Mouse (Mus musculus): ENCODE results near the gene Szrd1. TPM values are rescaled to one million over a fixed set of nuclear protein-coding genes. Genes with fewer than 3 reads are reported as not detected.
"Not testable (repeated sequence)": the region's sequence is repeated elsewhere in the genome, so short reads cannot be mapped to it uniquely, and the experiment has no call there.

Gene Szrd1
- polyA plus RNA-seq, 1 experiment from 2014 or later, result 24.0 TPM

GRCm38 (mm10) chr4:141147112-141148008, 7.8 kb upstream of the Szrd1 start, which contains the start of gene Fbxo42:
Gene Fbxo42, plus strand, starts transcription at chr4:141147913.
- Histone ChIP-seq H3K27ac (replicated peaks in 1 of 2; ENCODE audit: control insufficient read depth in 1 of 2, insufficient read depth in 1 of 2, low read depth in 2 of 2, low read length in 2 of 2) (peak within 1 kb of the TSS; percentile 83 to 98), H3K4me3 (ENCODE audit: control insufficient read depth in 1 of 2, insufficient read depth in 1 of 2, low read depth in 1 of 2, low read length in 2 of 2) (peak within 1 kb of the TSS; percentile 95 to 99), H3K9ac (ENCODE audit: low read length) (peak within 1 kb of the TSS; percentile 97), H3K4me1 (ENCODE audit: control insufficient read depth in 2 of 2, insufficient read depth in 2 of 2, low read length in 2 of 2) (peaks cover 2 to 19% of the 10 kb centered on the region in 2 experiments), H3K4me2 (ENCODE audit: low read length) (peak within 1 kb of the TSS; percentile 72), H3K9me3 (ENCODE audit: control insufficient read depth, low read length) (no peaks in the 10 kb centered on the region), H3K36me3 (ENCODE audit: control insufficient read depth, insufficient read depth, low read length) (no peaks in the 10 kb centered on the region), H3K27me3 (ENCODE audit: control insufficient read depth, insufficient read depth, low read length) (no peaks in the 10 kb centered on the region)
- ATAC-seq (ENCODE audit: insufficient number of reproducible peaks, insufficient read depth, low FRiP score, low read depth), result peak; percentile 77
- 6% methylated on average over 58 of the region's 58 CpGs for WGBS

DNA sequence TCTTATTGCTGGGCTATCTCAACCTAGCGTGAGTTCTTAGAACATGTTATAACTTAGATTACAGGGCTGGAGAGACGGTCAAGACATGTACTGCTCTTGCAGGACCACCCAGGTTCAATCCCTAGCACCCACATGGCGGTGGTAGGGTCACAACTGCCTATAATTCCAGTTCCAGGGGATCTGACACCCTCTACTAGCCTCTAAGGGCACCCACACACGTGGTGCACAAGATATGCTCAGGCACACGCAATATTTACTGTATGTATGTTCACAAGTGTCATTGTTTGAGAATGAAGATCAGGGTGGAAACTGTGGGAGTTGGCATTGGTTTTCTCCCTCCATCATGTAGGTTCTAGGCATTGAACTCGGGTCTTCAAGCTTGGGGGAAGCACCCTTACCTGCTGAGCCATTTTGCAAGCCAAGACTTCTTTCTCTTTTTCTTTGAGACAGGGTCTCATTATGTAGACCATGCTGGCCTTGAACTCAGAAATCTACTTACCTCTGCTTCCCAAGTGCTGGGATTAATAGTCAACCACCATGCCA, 7.0 kb upstream of the Szrd1 start:
- no peaks in the 10 kb centered on the region for H3K9me3 ChIP-seq (ENCODE audit: control insufficient read depth, low read length)
- no peaks in the 10 kb centered on the region for H3K36me3 ChIP-seq (ENCODE audit: control insufficient read depth, insufficient read depth, low read length)
- H3K4me2 ChIP-seq (ENCODE audit: low read length), result peak overlapping the region; percentile 72
- H3K9ac ChIP-seq (ENCODE audit: low read length), result peak overlapping the region; percentile 97; the same call in 1 of the 2 replicates
- WGBS, result 90% methylated on average over 6 of the region's 6 CpGs
- no peak for ATAC-seq (ENCODE audit: insufficient number of reproducible peaks, insufficient read depth, low FRiP score, low read depth)
- H3K27me3 ChIP-seq (ENCODE audit: control insufficient read depth, insufficient read depth, low read length), result no peaks in the 10 kb centered on the region
- peaks cover 3 to 16% of the 10 kb centered on the region in 2 experiments for H3K4me1 ChIP-seq (ENCODE audit: control insufficient read depth in 2 of 2, insufficient read depth in 2 of 2, low read length in 2 of 2)
- H3K4me3 ChIP-seq (ENCODE audit: control insufficient read depth in 1 of 2, insufficient read depth in 1 of 2, low read depth in 1 of 2, low read length in 2 of 2), result peak overlapping the region in 1 of 2 experiments; percentile 99; a peak in 2 of 4 replicates
- peak overlapping the region in 1 of 2 experiments; percentile 83; a peak in 2 of 4 replicates for H3K27ac ChIP-seq (replicated peaks in 1 of 2; ENCODE audit: control insufficient read depth in 1 of 2, insufficient read depth in 1 of 2, low read depth in 2 of 2, low read length in 2 of 2)

- 89% methylated on average over 8 of the region's 16 CpGs for WGBS
Observed at GRCm38 (mm10) chr4:141145124-141145523, 5.5 kb upstream of the Szrd1 start.

DNA sequence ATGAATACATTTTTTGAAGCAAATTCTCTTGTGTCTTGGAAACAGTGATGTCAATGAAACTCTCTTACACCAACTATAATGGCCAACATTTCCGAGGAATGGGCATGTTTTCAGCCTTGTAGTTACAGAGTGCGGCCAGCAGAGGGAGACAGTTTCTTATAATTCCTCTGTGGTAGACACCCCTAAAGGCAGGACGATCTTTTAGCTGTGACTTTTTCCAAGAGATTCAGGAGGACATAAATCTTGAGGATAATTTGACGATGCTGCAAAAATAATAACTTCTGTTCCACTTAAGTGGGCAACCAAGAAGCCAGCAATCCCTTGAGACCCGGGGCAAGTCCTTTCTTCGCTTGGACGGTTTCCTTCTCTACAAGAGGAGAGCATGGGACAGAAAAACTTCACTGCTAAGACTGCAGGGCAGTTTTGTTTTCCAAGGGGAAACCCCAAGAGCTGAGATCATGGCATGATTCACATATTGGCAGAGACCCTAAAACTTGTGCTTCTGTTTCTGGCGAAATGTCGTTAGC, 2.8 kb upstream of the Szrd1 start:
- no peak for ATAC-seq (ENCODE audit: insufficient number of reproducible peaks, insufficient read depth, low FRiP score, low read depth)
- Histone ChIP-seq H3K4me3 (ENCODE audit: control insufficient read depth in 1 of 2, insufficient read depth in 1 of 2, low read depth in 1 of 2, low read length in 2 of 2) (no peak overlapping the region), H3K27me3 (ENCODE audit: control insufficient read depth, insufficient read depth, low read length) (no peaks in the 10 kb centered on the region), H3K36me3 (ENCODE audit: control insufficient read depth, insufficient read depth, low read length) (no peaks in the 10 kb centered on the region), H3K27ac (replicated peaks in 1 of 2; ENCODE audit: control insufficient read depth in 1 of 2, insufficient read depth in 1 of 2, low read depth in 2 of 2, low read length in 2 of 2) (peak overlapping the region; percentile 2 to 15; a peak in 3 of 4 replicates), H3K9ac (ENCODE audit: low read length) (peak overlapping the region; percentile 35), H3K4me1 (ENCODE audit: control insufficient read depth in 2 of 2, insufficient read depth in 2 of 2, low read length in 2 of 2) (peaks cover 3 to 13% of the 10 kb centered on the region in 2 experiments; a peak in 2 of 4 replicates), H3K4me2 (ENCODE audit: low read length) (peak overlapping the region; percentile 56), H3K9me3 (ENCODE audit: control insufficient read depth, low read length) (no peaks in the 10 kb centered on the region)
- WGBS, result 22% methylated on average over 9 of the region's 9 CpGs

More at GRCm38 (mm10) chr4:141145124-141145523, 5.5 kb upstream of the Szrd1 start:
- peaks cover 3 to 16% of the 10 kb centered on the region in 2 experiments for H3K4me1 ChIP-seq (ENCODE audit: control insufficient read depth in 2 of 2, insufficient read depth in 2 of 2, low read length in 2 of 2)
- not testable (repeated sequence) for H3K9me3 ChIP-seq (ENCODE audit: control insufficient read depth, low read length); ATAC-seq (ENCODE audit: insufficient number of reproducible peaks, insufficient read depth, low FRiP score, low read depth); H3K27ac ChIP-seq (replicated peaks in 1 of 2; ENCODE audit: control insufficient read depth in 1 of 2, insufficient read depth in 1 of 2, low read depth in 2 of 2, low read length in 2 of 2); H3K4me3 ChIP-seq (ENCODE audit: control insufficient read depth in 1 of 2, insufficient read depth in 1 of 2, low read depth in 1 of 2, low read length in 2 of 2); H3K9ac ChIP-seq (ENCODE audit: low read length); H3K4me2 ChIP-seq (ENCODE audit: low read length); H3K27me3 ChIP-seq (ENCODE audit: control insufficient read depth, insufficient read depth, low read length); H3K36me3 ChIP-seq (ENCODE audit: control insufficient read depth, insufficient read depth, low read length)

DNA sequence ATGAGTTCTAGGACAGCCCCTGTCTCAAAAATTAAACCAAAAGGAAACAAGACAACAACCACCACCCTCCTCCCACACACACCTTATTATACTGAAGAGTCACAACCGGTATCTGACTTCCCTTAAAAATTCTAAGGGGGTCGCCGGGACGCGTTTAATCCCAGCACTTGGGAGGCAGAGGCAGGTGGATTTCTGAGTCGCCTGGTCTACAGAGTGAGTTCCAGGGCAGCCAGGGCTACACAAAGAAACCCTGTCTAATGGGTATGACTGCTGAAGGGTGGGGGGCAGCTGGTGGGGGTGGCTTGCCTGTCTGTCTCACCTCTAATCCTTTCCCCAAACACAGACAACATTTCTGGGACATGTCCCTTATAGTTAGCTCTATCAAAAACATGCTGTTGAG, 1.4 kb upstream of the Szrd1 start:
- Histone ChIP-seq H3K27me3 (ENCODE audit: control insufficient read depth, insufficient read depth, low read length) (no peaks in the 10 kb centered on the region), H3K9me3 (ENCODE audit: control insufficient read depth, low read length) (no peaks in the 10 kb centered on the region), H3K4me1 (ENCODE audit: control insufficient read depth in 2 of 2, insufficient read depth in 2 of 2, low read length in 2 of 2) (peaks cover 12 to 22% of the 10 kb centered on the region in 2 experiments), H3K4me3 (ENCODE audit: control insufficient read depth in 1 of 2, insufficient read depth in 1 of 2, low read depth in 1 of 2, low read length in 2 of 2) (no peak overlapping the region), H3K4me2 (ENCODE audit: low read length) (no peak overlapping the region), H3K27ac (replicated peaks in 1 of 2; ENCODE audit: control insufficient read depth in 1 of 2, insufficient read depth in 1 of 2, low read depth in 2 of 2, low read length in 2 of 2) (no peak overlapping the region), H3K9ac (ENCODE audit: low read length) (no peak overlapping the region), H3K36me3 (ENCODE audit: control insufficient read depth, insufficient read depth, low read length) (no peaks in the 10 kb centered on the region)
- 82% methylated on average over 6 of the region's 6 CpGs for WGBS
- no peak for ATAC-seq (ENCODE audit: insufficient number of reproducible peaks, insufficient read depth, low FRiP score, low read depth)

DNA sequence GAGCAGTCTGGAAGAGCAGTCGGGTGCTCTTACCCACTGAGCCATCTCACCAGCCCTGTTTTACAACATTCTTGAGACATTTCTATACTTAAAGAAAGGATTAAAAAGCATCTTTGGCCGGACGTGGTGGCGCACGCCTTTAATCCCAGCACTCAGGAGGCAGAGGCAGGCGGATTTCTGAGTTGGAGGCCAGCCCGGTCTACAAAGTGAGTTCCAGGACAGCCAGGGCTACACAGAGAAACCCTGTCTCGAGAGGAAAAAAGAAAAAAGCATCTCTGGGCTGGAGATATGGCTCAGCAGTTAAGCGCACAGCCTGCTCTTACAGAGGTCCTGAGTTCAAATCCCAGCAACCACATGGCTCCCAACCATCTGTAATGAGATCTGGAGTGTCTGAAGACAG, 779 bp upstream of the Szrd1 start:
- H3K4me2 ChIP-seq (ENCODE audit: low read length); ATAC-seq (ENCODE audit: insufficient number of reproducible peaks, insufficient read depth, low FRiP score, low read depth); H3K4me3 ChIP-seq (ENCODE audit: control insufficient read depth in 1 of 2, insufficient read depth in 1 of 2, low read depth in 1 of 2, low read length in 2 of 2); H3K36me3 ChIP-seq (ENCODE audit: control insufficient read depth, insufficient read depth, low read length); H3K9me3 ChIP-seq (ENCODE audit: control insufficient read depth, low read length); H3K9ac ChIP-seq (ENCODE audit: low read length); H3K27me3 ChIP-seq (ENCODE audit: control insufficient read depth, insufficient read depth, low read length); H3K27ac ChIP-seq (replicated peaks in 1 of 2; ENCODE audit: control insufficient read depth in 1 of 2, insufficient read depth in 1 of 2, low read depth in 2 of 2, low read length in 2 of 2): not testable (repeated sequence)
- H3K4me1 ChIP-seq (ENCODE audit: control insufficient read depth in 2 of 2, insufficient read depth in 2 of 2, low read length in 2 of 2), result peaks cover 15 to 25% of the 10 kb centered on the region in 2 experiments
- WGBS, result 89% methylated on average over 9 of the region's 9 CpGs

- Histone ChIP-seq H3K27me3 (ENCODE audit: control insufficient read depth, insufficient read depth, low read length) (no peaks in the 10 kb centered on the region), H3K4me2 (ENCODE audit: low read length) (peak overlapping the region; percentile 75), H3K27ac (replicated peaks in 1 of 2; ENCODE audit: control insufficient read depth in 1 of 2, insufficient read depth in 1 of 2, low read depth in 2 of 2, low read length in 2 of 2) (peak overlapping the region; percentile 81 to 94), H3K4me1 (ENCODE audit: control insufficient read depth in 2 of 2, insufficient read depth in 2 of 2, low read length in 2 of 2) (peaks cover 27 to 40% of the 10 kb centered on the region in 2 experiments), H3K9me3 (ENCODE audit: control insufficient read depth, low read length) (no peaks in the 10 kb centered on the region), H3K4me3 (ENCODE audit: control insufficient read depth in 1 of 2, insufficient read depth in 1 of 2, low read depth in 1 of 2, low read length in 2 of 2) (peak overlapping the region; percentile 80 to 92), H3K36me3 (ENCODE audit: control insufficient read depth, insufficient read depth, low read length) (no peaks in the 10 kb centered on the region), H3K9ac (ENCODE audit: low read length) (peak overlapping the region; percentile 88)
- 3% methylated on average over 29 of the region's 29 CpGs for WGBS
- no peak for ATAC-seq (ENCODE audit: insufficient number of reproducible peaks, insufficient read depth, low FRiP score, low read depth)
Observed at GRCm38 (mm10) chr4:141138425-141139115, 1.0 kb downstream of the Szrd1 start.

Measured in heart, embryonic 14.5 days (tissue).